Comparison of ENCODE assay signal across 19 mouse cellular contexts in the genomic region with DNA sequence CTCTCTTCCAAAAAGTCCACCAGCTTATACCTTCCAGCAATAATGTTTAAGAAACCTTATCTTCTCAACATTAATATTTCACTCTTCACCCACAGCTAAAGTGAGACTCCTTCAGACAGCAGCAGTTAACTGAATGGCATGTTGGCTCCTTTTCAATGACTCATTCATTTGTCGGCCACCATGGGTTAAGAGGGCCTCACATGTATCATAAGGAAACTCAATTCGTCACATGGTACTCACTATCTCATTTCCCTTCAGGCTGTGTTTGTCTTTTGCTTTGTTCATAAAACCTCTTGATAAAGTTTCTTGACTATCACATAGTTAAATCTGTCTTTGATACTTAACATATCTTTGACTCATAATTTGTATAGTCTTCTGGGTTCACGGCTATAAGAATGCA. TPM values are rescaled to one million over a fixed set of nuclear protein-coding genes. Genes with fewer than 3 reads are reported as not detected.
DNase-seq lines count a peak whose midpoint lies in the region; ATAC-seq and TF ChIP-seq lines count a peak whose summit lies in the region.
"Had no signal": no experiment of that assay in that cellular context is flagged by ENCODE, and none has a peak within 500 bp of the region (broad histone marks: within the 10 kb centered on the region; RNA-seq: fewer than 3 reads in every experiment).

No protein-coding gene starts in this region.

- DNase-seq in embryonic facial prominence, embryonic 14.5 days (ENCODE audit: low spot score): peak; percentile 16
- no peak for DNase-seq in embryonic facial prominence, embryonic 10.5 days (ENCODE audit: low spot score)
- peak; percentile 70 for DNase-seq in lung, postnatal 0 days (ENCODE audit: low spot score)
- no peak for DNase-seq in lung, postnatal 10 days
- no peak for DNase-seq in stomach, postnatal 0 days (ENCODE audit: low spot score)
- no peak for DNase-seq in retina, embryonic 14.5 days (ENCODE audit: low spot score)
- no peak for DNase-seq in layer of hippocampus, adult 8-10 months (ENCODE audit: low spot score in 2 of 2)
- DNase-seq: adrenal gland, postnatal 14 days; cerebellum, adult 11 months; cerebellum, postnatal 14 days; gastrocnemius, adult 2 months; liver, embryonic 13.5 days; right cerebral cortex, adult 18-20 months had no signal

- no peaks in the 10 kb centered on the region for H3K9me3 ChIP-seq in embryonic facial prominence, embryonic 14.5 days (ENCODE audit: control insufficient read depth, low read length)
- H3K9me3 ChIP-seq in embryonic facial prominence, embryonic 10.5 days: no peaks in the 10 kb centered on the region
- no peaks in the 10 kb centered on the region for H3K9me3 ChIP-seq in lung, postnatal 0 days (ENCODE audit: low read length)
- no peaks in the 10 kb centered on the region for H3K9me3 ChIP-seq in intestine, postnatal 0 days (ENCODE audit: control insufficient read depth)
- no peaks in the 10 kb centered on the region for H3K9me3 ChIP-seq in stomach, postnatal 0 days (ENCODE audit: control insufficient read depth, low read length)
- H3K9me3 ChIP-seq: heart, embryonic 15.5 days; kidney, embryonic 15.5 days; limb, embryonic 12.5 days; liver, embryonic 13.5 days had no signal

- no peaks in the 10 kb centered on the region for H3K27me3 ChIP-seq in embryonic facial prominence, embryonic 14.5 days (replicated peaks; ENCODE audit: control insufficient read depth, insufficient read depth, low read length)
- H3K27me3 ChIP-seq in embryonic facial prominence, embryonic 10.5 days (replicated peaks; ENCODE audit: low read depth, poor library complexity, severe bottlenecking): no peaks in the 10 kb centered on the region
- H3K27me3 ChIP-seq in lung, postnatal 0 days (replicated peaks; ENCODE audit: insufficient read depth, low read length): no peaks in the 10 kb centered on the region
- no peaks in the 10 kb centered on the region for H3K27me3 ChIP-seq in intestine, postnatal 0 days (replicated peaks; ENCODE audit: control insufficient read depth, insufficient read depth, low read length)
- no peaks in the 10 kb centered on the region for H3K27me3 ChIP-seq in stomach, postnatal 0 days (ENCODE audit: control insufficient read depth, insufficient read depth, low read length)
- H3K27me3 ChIP-seq: heart, embryonic 15.5 days; kidney, embryonic 15.5 days; limb, embryonic 12.5 days; liver, embryonic 13.5 days had no signal

- H3K9ac ChIP-seq in embryonic facial prominence, embryonic 14.5 days (ENCODE audit: low read depth, low read length): no peak overlapping the region
- H3K9ac ChIP-seq in lung, postnatal 0 days (replicated peaks; ENCODE audit: low read depth): no peak overlapping the region
- no peak overlapping the region for H3K9ac ChIP-seq in intestine, postnatal 0 days (ENCODE audit: low read depth, low read length)
- no peak overlapping the region for H3K9ac ChIP-seq in stomach, postnatal 0 days (ENCODE audit: low read length)
- H3K9ac ChIP-seq: heart, embryonic 15.5 days; kidney, embryonic 15.5 days; limb, embryonic 12.5 days; liver, embryonic 13.5 days had no signal

- TF ChIP-seq CTCF in lung, postnatal 0 days (IDR thresholded peaks at IDR 0.05): no peak
- 0 out of 2 replicates have a peak, but pooled peaks have one; percentile 12 for TF ChIP-seq CTCF in intestine, postnatal 0 days (IDR thresholded peaks at IDR 0.05; ENCODE audit: low read depth)
- TF ChIP-seq CTCF in stomach, postnatal 0 days (IDR thresholded peaks at IDR 0.05; ENCODE audit: low read depth): no peak

- H3K27ac ChIP-seq in embryonic facial prominence, embryonic 14.5 days (replicated peaks; ENCODE audit: low read depth, low read length): no peak overlapping the region
- no peak overlapping the region for H3K27ac ChIP-seq in embryonic facial prominence, embryonic 10.5 days (replicated peaks)
- H3K27ac ChIP-seq in lung, postnatal 0 days (ENCODE audit: low read length): no peak overlapping the region
- no peak overlapping the region for H3K27ac ChIP-seq in intestine, postnatal 0 days (ENCODE audit: low read depth, low read length)
- H3K27ac ChIP-seq in stomach, postnatal 0 days (replicated peaks): no peak overlapping the region
- H3K27ac ChIP-seq: gastrocnemius, adult 2 months; heart, embryonic 15.5 days; kidney, embryonic 15.5 days; limb, embryonic 12.5 days; liver, embryonic 13.5 days had no signal

- no peak for TF ChIP-seq EP300 in lung, postnatal 0 days (IDR thresholded peaks at IDR 0.05)
- no peak for TF ChIP-seq EP300 in stomach, postnatal 0 days (optimal IDR thresholded peaks at IDR 0.05)

- no peak for ATAC-seq in embryonic facial prominence, embryonic 14.5 days (ENCODE audit: low read depth)
- peak; percentile 67 for ATAC-seq in lung, postnatal 0 days
- peak; percentile 89 for ATAC-seq in intestine, postnatal 0 days
- ATAC-seq in stomach, postnatal 0 days (ENCODE audit: low FRiP score, low TSS enrichment): peak; percentile 87

- H3K36me3 ChIP-seq in embryonic facial prominence, embryonic 14.5 days (ENCODE audit: control insufficient read depth, insufficient read depth, low read length): no peaks in the 10 kb centered on the region
- no peaks in the 10 kb centered on the region for H3K36me3 ChIP-seq in embryonic facial prominence, embryonic 10.5 days (replicated peaks)
- H3K36me3 ChIP-seq in lung, postnatal 0 days (ENCODE audit: insufficient read depth, low read length): no peaks in the 10 kb centered on the region
- no peaks in the 10 kb centered on the region for H3K36me3 ChIP-seq in intestine, postnatal 0 days (ENCODE audit: control insufficient read depth, insufficient read depth)
- H3K36me3 ChIP-seq in stomach, postnatal 0 days (ENCODE audit: control insufficient read depth, insufficient read depth, low read length): no peaks in the 10 kb centered on the region
- H3K36me3 ChIP-seq: heart, embryonic 15.5 days; kidney, embryonic 15.5 days; limb, embryonic 12.5 days; liver, embryonic 13.5 days had no signal

- no peaks in the 10 kb centered on the region for H3K4me1 ChIP-seq in embryonic facial prominence, embryonic 14.5 days (ENCODE audit: control insufficient read depth, insufficient read depth, low read length)
- peaks cover 13% of the 10 kb centered on the region for H3K4me1 ChIP-seq in embryonic facial prominence, embryonic 10.5 days
- no peaks in the 10 kb centered on the region for H3K4me1 ChIP-seq in lung, postnatal 0 days (ENCODE audit: insufficient read depth, low read depth, low read length)
- 0 out of 2 replicates have a peak, but pooled peaks cover 11% of the 10 kb centered on the region for H3K4me1 ChIP-seq in intestine, postnatal 0 days (replicated peaks; ENCODE audit: control insufficient read depth, insufficient read depth, low read length)
- H3K4me1 ChIP-seq in stomach, postnatal 0 days (replicated peaks; ENCODE audit: control insufficient read depth, insufficient read depth): 0 out of 2 replicates have a peak, but pooled peaks cover 6% of the 10 kb centered on the region
- H3K4me1 ChIP-seq: liver, embryonic 13.5 days had no signal

- no peak overlapping the region for H3K4me3 ChIP-seq in embryonic facial prominence, embryonic 14.5 days (ENCODE audit: low read depth, low read length)
- H3K4me3 ChIP-seq in embryonic facial prominence, embryonic 10.5 days: no peak overlapping the region
- H3K4me3 ChIP-seq in lung, postnatal 0 days (ENCODE audit: low read depth, low read length): no peak overlapping the region
- no peak overlapping the region for H3K4me3 ChIP-seq in intestine, postnatal 0 days (ENCODE audit: low read depth, low read length)
- H3K4me3 ChIP-seq in stomach, postnatal 0 days (ENCODE audit: low read depth, low read length): no peak overlapping the region
- H3K4me3 ChIP-seq: gastrocnemius, adult 2 months; heart, embryonic 15.5 days; kidney, embryonic 15.5 days; limb, embryonic 12.5 days; liver, embryonic 13.5 days had no signal

- 59% methylated on average over 3 of the region's 3 CpGs for WGBS in embryonic facial prominence, embryonic 14.5 days
- 80% methylated on average over 3 of the region's 3 CpGs for WGBS in embryonic facial prominence, embryonic 10.5 days
- 8% methylated on average over 3 of the region's 3 CpGs for WGBS in lung, postnatal 0 days
- WGBS in intestine, postnatal 0 days: 24% methylated on average over 3 of the region's 3 CpGs
- WGBS in stomach, postnatal 0 days: 33% methylated on average over 3 of the region's 3 CpGs

- H3K4me2 ChIP-seq in embryonic facial prominence, embryonic 14.5 days (ENCODE audit: low read depth, low read length): no peak overlapping the region
- H3K4me2 ChIP-seq in lung, postnatal 0 days (replicated peaks; ENCODE audit: low read depth, low read length): no peak overlapping the region
- no peak overlapping the region for H3K4me2 ChIP-seq in intestine, postnatal 0 days (replicated peaks; ENCODE audit: low read depth)
- H3K4me2 ChIP-seq in stomach, postnatal 0 days (replicated peaks; ENCODE audit: low read depth): no peak overlapping the region
- H3K4me2 ChIP-seq: heart, embryonic 15.5 days; kidney, embryonic 15.5 days; limb, embryonic 12.5 days; liver, embryonic 13.5 days; midbrain, embryonic 11.5 days had no signal

RNA-seq across cellular contexts. Expression of gene Car8, which starts 20.8 kb away (rescaled TPM):
- 3.5 and 4.5 TPM in 2 replicates for polyA plus RNA-seq in embryonic facial prominence, embryonic 14.5 days (2014; fragmentation: Nextera tagmentation; extraction: Ambion mirVana)
- 2.4 and 2.9 TPM in 2 replicates for polyA plus RNA-seq in embryonic facial prominence, embryonic 10.5 days (2016; fragmentation: Nextera tagmentation; extraction: Ambion mirVana)
- 31.6 and 42.7 TPM in 2 replicates for polyA plus RNA-seq in lung, postnatal 0 days (2015; fragmentation: Nextera tagmentation; extraction: Ambion mirVana)
- 27.3 and 29.0 TPM in 2 replicates for polyA plus RNA-seq in intestine, postnatal 0 days (2015; fragmentation: Nextera tagmentation; extraction: Ambion mirVana)
- polyA plus RNA-seq in stomach, postnatal 0 days (2015; fragmentation: Nextera tagmentation; extraction: Ambion mirVana): 32.6 and 34.5 TPM in 2 replicates
- total RNA-seq in layer of hippocampus, adult 8-10 months (2022): 1 to 10 TPM; 2.5 to 3.3 (median 2.9) TPM
- total RNA-seq: granulocyte monocyte progenitor cell, adult 5-6 weeks had no signal

Comparison
In these comparisons a context has a peak if more than half of its experiments do, and no peak if none do; other contexts are left out.
1. DNase-seq: peak in embryonic facial prominence, embryonic 14.5 days (single experiment) and lung, postnatal 0 days (single experiment); none in embryonic facial prominence, embryonic 10.5 days (single experiment), lung, postnatal 10 days (single experiment), stomach, postnatal 0 days (single experiment), retina, embryonic 14.5 days (single experiment) and layer of hippocampus, adult 8-10 months (0 of 2).